8 mouse cellular contexts compared by ENCODE assay signal in genomic region chr10:75059396-75059795, GRCm38 (mm10). TPM values are rescaled to one million over a fixed set of nuclear protein-coding genes. Genes with fewer than 3 reads are reported as not detected.
DNase-seq lines count a peak whose midpoint lies in the region; ATAC-seq and TF ChIP-seq lines count a peak whose summit lies in the region.

No protein-coding gene starts in this region.

- TF ChIP-seq CTCF in Patski (IDR thresholded peaks at IDR 0.05): no peak

- peak; percentile 51 for ATAC-seq in Patski
- ATAC-seq in hindbrain, embryonic 15.5 days (ENCODE audit: low FRiP score, low read depth): no peak

- in situ Hi-C loops in Patski (cut with MboI; ENCODE audit: low pct_unique_long_range_greater_than_20kb): loop anchor here (5.0 to 25.0 kb wide), 2 partner anchors 93 to 378 kb away; no protein-coding TSS in a partner anchor

- H3K27me3 ChIP-seq in Patski: no peaks in the 10 kb centered on the region
- no peaks in the 10 kb centered on the region for H3K27me3 ChIP-seq in hindbrain, embryonic 15.5 days

- DNase-seq in Patski (ENCODE audit: low read depth, low spot score): no peak
- DNase-seq in cerebellum, postnatal 10 days: peak; percentile 85 to 88
- DNase-seq in gastrocnemius, adult 18-20 months (ENCODE audit: low spot score): peak; percentile 86
- DNase-seq in left cerebral cortex, adult 11 months (ENCODE audit: low spot score): peak; percentile 69
- peak; percentile 92 for DNase-seq in lung, postnatal 36 days
- peak; percentile 81 to 85 for DNase-seq in right cerebral cortex, adult 2 months (ENCODE audit: low spot score in 2 of 2)
- DNase-seq in urinary bladder, postnatal 25 days (ENCODE audit: low spot score): peak; percentile 57

- peak overlapping the region; percentile 64 for H3K4me3 ChIP-seq in hindbrain, embryonic 15.5 days

- H3K36me3 ChIP-seq in hindbrain, embryonic 15.5 days: no peaks in the 10 kb centered on the region

- no peak overlapping the region for H3K27ac ChIP-seq in hindbrain, embryonic 15.5 days (replicated peaks)

- CTCF ChIA-PET in Patski (lab: Charles Lee): interaction anchor here (0.7 to 5.4 kb wide), 16 partner anchors 10 to 124 kb away, joined by 3 to 99 read pairs (median 6); no protein-coding TSS in a partner anchor

- POLR2A ChIA-PET in Patski (lab: Charles Lee): interaction anchor here (0.6 to 2.8 kb wide), 3 partner anchors 29 to 92 kb away, joined by 3 to 14 read pairs (median 6); no protein-coding TSS in a partner anchor

- peaks cover 62% of the 10 kb centered on the region for H3K4me1 ChIP-seq in hindbrain, embryonic 15.5 days (replicated peaks)

- H3K9ac ChIP-seq in hindbrain, embryonic 15.5 days: no peak overlapping the region

- WGBS in hindbrain, embryonic 15.5 days: 1% methylated on average over 11 of the region's 11 CpGs

- H3K4me2 ChIP-seq in hindbrain, embryonic 15.5 days: peak overlapping the region; percentile 92

- no peaks in the 10 kb centered on the region for H3K9me3 ChIP-seq in hindbrain, embryonic 15.5 days

RNA-seq across cellular contexts. Expression of gene Bcr, which starts 1.0 kb away (rescaled TPM):
- 38.8 TPM for polyA plus RNA-seq in Patski (2021)
- 1 to 10 TPM; 5.0 to 6.0 TPM for total RNA-seq in gastrocnemius, adult 18-20 months (2021)
- polyA plus RNA-seq in hindbrain, embryonic 15.5 days (2015; fragmentation: Nextera tagmentation; extraction: Ambion mirVana): 14.0 and 16.5 TPM in 2 replicates

RNA-seq across cellular contexts. Expression of gene Rab36, which starts 22.5 kb away (rescaled TPM):
- polyA plus RNA-seq in Patski (2021): 16.3 TPM
- under 1 TPM; 0.28 to 0.32 TPM for total RNA-seq in gastrocnemius, adult 18-20 months (2021)
- 17.3 and 21.7 TPM in 2 replicates for polyA plus RNA-seq in hindbrain, embryonic 15.5 days (2015; fragmentation: Nextera tagmentation; extraction: Ambion mirVana)

RNA-seq across cellular contexts. Expression of gene Rsph14, which starts 27.0 kb away (rescaled TPM):
- not detected for polyA plus RNA-seq in Patski (2021)
- total RNA-seq in gastrocnemius, adult 18-20 months (2021): not detected
- polyA plus RNA-seq in hindbrain, embryonic 15.5 days (2015; fragmentation: Nextera tagmentation; extraction: Ambion mirVana): 0.24 and 0.45 TPM in 2 replicates
